8 mouse cellular contexts compared by ENCODE assay signal in the genomic region with DNA sequence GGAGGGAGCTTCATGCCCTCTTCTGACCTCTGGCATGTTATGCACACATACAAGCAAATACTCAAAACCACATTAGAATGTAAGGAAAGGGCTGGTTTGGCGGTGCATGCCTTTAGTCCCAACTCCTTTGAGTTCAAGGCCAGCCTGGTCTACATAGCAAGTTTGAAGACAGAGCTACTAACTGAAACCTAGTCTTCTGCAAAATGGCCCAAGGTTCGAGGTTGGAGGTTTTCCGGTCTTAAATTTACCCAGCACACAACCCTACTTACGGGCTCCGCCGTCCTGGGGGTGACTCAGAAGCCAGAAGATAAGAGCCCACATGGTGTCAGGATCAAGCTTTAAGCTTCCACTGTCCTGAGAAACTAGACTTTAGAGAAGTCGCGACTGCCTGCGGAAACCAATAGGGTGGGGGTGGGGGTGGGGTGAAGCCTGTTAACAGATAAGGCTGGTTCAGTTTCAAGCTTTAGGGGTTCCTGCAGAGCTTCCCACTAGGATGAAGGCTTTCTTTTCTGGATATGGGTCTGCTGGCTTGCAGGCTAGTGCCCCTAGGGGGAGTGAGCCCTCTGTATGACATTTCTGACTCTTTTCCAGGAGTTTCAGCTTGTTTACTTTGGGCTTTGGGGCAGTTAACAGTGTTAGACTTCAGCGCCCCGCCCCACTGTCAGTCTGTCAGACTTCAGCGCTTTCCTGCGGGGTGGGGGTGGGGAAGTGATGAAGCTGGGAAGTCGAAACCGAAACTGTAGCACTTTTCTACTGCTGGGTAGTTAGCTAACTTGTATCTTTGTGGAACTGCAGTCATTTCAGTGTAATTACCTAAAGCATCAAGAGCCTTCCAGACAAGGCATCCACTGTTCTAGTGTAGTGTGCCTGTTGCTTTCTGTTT. TPM values are rescaled to one million over a fixed set of nuclear protein-coding genes. Genes with fewer than 3 reads are reported as not detected.
DNase-seq lines count a peak whose midpoint lies in the region; ATAC-seq and TF ChIP-seq lines count a peak whose summit lies in the region.

TSS of gene H2-T24 (minus strand) at position 370 of the 883 bp plus-strand sequence.

- H3K9me3 ChIP-seq in heart, postnatal 0 days (replicated peaks; ENCODE audit: control insufficient read depth, low read length) = no peaks in the 10 kb centered on the region
- no peaks in the 10 kb centered on the region for H3K9me3 ChIP-seq in stomach, embryonic 16.5 days (replicated peaks; ENCODE audit: control insufficient read depth, low read length)

- peak; percentile 6; the same call in 1 of the 2 replicates for TF ChIP-seq CTCF in heart, postnatal 0 days (IDR thresholded peaks at IDR 0.05; ENCODE audit: low read depth)

- peak within 1 kb of the TSS; percentile 53 for H3K4me2 ChIP-seq in heart, postnatal 0 days (ENCODE audit: low read depth, low read length)
- peak within 1 kb of the TSS; percentile 28 for H3K4me2 ChIP-seq in stomach, embryonic 16.5 days (ENCODE audit: low read depth, low read length)

- H3K9ac ChIP-seq in heart, postnatal 0 days (replicated peaks; ENCODE audit: low read depth, low read length) = 0 out of 2 replicates have a peak within 1 kb of the TSS, but pooled peaks have one; percentile 14
- no peak within 1 kb of the TSS for H3K9ac ChIP-seq in stomach, embryonic 16.5 days (ENCODE audit: low read length)

- ATAC-seq in heart, postnatal 0 days (ENCODE audit: insufficient read depth, low read depth) = peak; percentile 75
- ATAC-seq in megakaryocyte progenitor cell, adult 5-6 weeks (replicated peaks; ENCODE audit: poor library complexity) = peak; percentile 77
- ATAC-seq in stomach, embryonic 16.5 days (ENCODE audit: insufficient read depth, low FRiP score) = peak; percentile 81

- WGBS in heart, postnatal 0 days = 23% methylated on average over 15 of the region's 15 CpGs
- 28% methylated on average over 15 of the region's 15 CpGs for WGBS in stomach, embryonic 16.5 days

- peak within 1 kb of the TSS; percentile 31 for H3K4me3 ChIP-seq in heart, postnatal 0 days (ENCODE audit: low read depth, low read length)
- H3K4me3 ChIP-seq in stomach, embryonic 16.5 days (replicated peaks; ENCODE audit: low read length) = peak within 1 kb of the TSS; percentile 26

- H3K4me1 ChIP-seq in heart, postnatal 0 days (ENCODE audit: control insufficient read depth, insufficient read depth) = peaks cover 3% of the 10 kb centered on the region
- peaks cover 9% of the 10 kb centered on the region for H3K4me1 ChIP-seq in stomach, embryonic 16.5 days (ENCODE audit: control insufficient read depth, insufficient read depth, low read length)

- H3K36me3 ChIP-seq in heart, postnatal 0 days (replicated peaks; ENCODE audit: control insufficient read depth, insufficient read depth, low read length) = peaks cover 5% of the 10 kb centered on the region; the same call in 1 of the 2 replicates
- H3K36me3 ChIP-seq in stomach, embryonic 16.5 days (ENCODE audit: control insufficient read depth, insufficient read depth, low read length) = no peaks in the 10 kb centered on the region

- H3K27ac ChIP-seq in heart, postnatal 0 days (ENCODE audit: low read depth) = peak within 1 kb of the TSS; percentile 75
- peak within 1 kb of the TSS; percentile 58 for H3K27ac ChIP-seq in stomach, embryonic 16.5 days (ENCODE audit: low read length)

- H3K27me3 ChIP-seq in heart, postnatal 0 days (ENCODE audit: control insufficient read depth, insufficient read depth, low read length) = no peaks in the 10 kb centered on the region
- H3K27me3 ChIP-seq in stomach, embryonic 16.5 days (ENCODE audit: control insufficient read depth, insufficient read depth, low read length) = no peaks in the 10 kb centered on the region

- no peak for TF ChIP-seq EP300 in heart, postnatal 0 days (IDR thresholded peaks at IDR 0.05; ENCODE audit: low read depth)

- DNase-seq in ovary, postnatal 10 days (ENCODE audit: low spot score) = peak; percentile 21
- DNase-seq in ovary, adult 18-20 months (ENCODE audit: low spot score) = no peak
- DNase-seq in embryo, embryonic 11 days = peak; percentile 45
- DNase-seq in heart, postnatal 0 days (ENCODE audit: low spot score) = peak; percentile 50
- peak; percentile 89 for DNase-seq in kidney, postnatal 36 days
- DNase-seq in cerebellum, postnatal 14 days = no peak

RNA-seq across cellular contexts. Expression of gene H2-T24, which starts in this region (rescaled TPM):
- 6.2 TPM in 1 of 2 replicates, not detected in the other for total RNA-seq in heart, postnatal 0 days (2014; rRNA removed; ENCODE audit: low replicate concordance)
- polyA plus RNA-seq in heart, postnatal 0 days (2015; fragmentation: Nextera tagmentation; extraction: Ambion mirVana) = 1.8 TPM in 2 replicates
- total RNA-seq in megakaryocyte progenitor cell, adult 5-6 weeks (2015) = 2.5 and 2.7 TPM in 2 replicates
- total RNA-seq in megakaryocyte progenitor cell, adult 5-6 weeks (2017) = 12.6 and 13.0 TPM in 2 replicates
- polyA plus RNA-seq in stomach, embryonic 16.5 days (2015; fragmentation: Nextera tagmentation; extraction: Ambion mirVana) = 2.7 TPM in 2 replicates

Comparison
In these comparisons a context has a peak if more than half of its experiments do, and no peak if none do; other contexts are left out.
1. DNase-seq: peak in ovary, postnatal 10 days (single experiment), embryo, embryonic 11 days (single experiment), heart, postnatal 0 days (single experiment) and kidney, postnatal 36 days (2 of 2); none in ovary, adult 18-20 months (single experiment) and cerebellum, postnatal 14 days (0 of 2).
2. Peak in every context shown above with its lines, with median percentiles within 50 percentile points of each other: ATAC-seq.